Mouse (Mus musculus): Measurements from ENCODE around the gene Ifna11. TPM values are rescaled to one million over a fixed set of nuclear protein-coding genes. Genes with fewer than 3 reads are reported as not detected.
A peak's percentile ranks its signal among the peaks of the same experiment; 100 is the strongest.

Ifna11 gene
- polyA plus RNA-seq, 1 experiment = not detected

- no peaks in the 10 kb centered on the region for H3K9me3 ChIP-seq (replicated peaks; ENCODE audit: control insufficient read depth, insufficient read depth, low read length, poor library complexity, severe bottlenecking)
- no peaks in the 10 kb centered on the region for H3K27me3 ChIP-seq (ENCODE audit: control insufficient read depth, insufficient read depth, low read length, poor library complexity, severe bottlenecking)
- H3K4me3 ChIP-seq (ENCODE audit: low read depth, low read length) = no peak overlapping the region
- no peak overlapping the region for H3K9ac ChIP-seq (ENCODE audit: low read depth, poor library complexity, severe bottlenecking)
- no peaks in the 10 kb centered on the region for H3K4me1 ChIP-seq (ENCODE audit: control insufficient read depth, insufficient read depth, low read length)
- H3K36me3 ChIP-seq (ENCODE audit: control insufficient read depth, insufficient read depth, low read length, poor library complexity, severe bottlenecking) = no peaks in the 10 kb centered on the region
- H3K27ac ChIP-seq (ENCODE audit: insufficient read depth, low read length) = no peak overlapping the region
- TF ChIP-seq EP300 (IDR thresholded peaks at IDR 0.05; ENCODE audit: insufficient read depth, low read depth, low read length) = no peak
- no peak for TF ChIP-seq POLR2A (IDR thresholded peaks at IDR 0.05; ENCODE audit: insufficient read depth, low read length)
- TF ChIP-seq CTCF (IDR thresholded peaks at IDR 0.05; ENCODE audit: low read depth, low read length) = no peak
Observed at GRCm38 (mm10) chr4:88863309-88863708, 43.5 kb downstream of the Ifna11 start.

GRCm38 (mm10) chr4:88864599-88864998 is 44.8 kb downstream of the Ifna11 start:
- no peak overlapping the region for H3K9ac ChIP-seq (ENCODE audit: low read depth, poor library complexity, severe bottlenecking)
- no peaks in the 10 kb centered on the region for H3K36me3 ChIP-seq (ENCODE audit: control insufficient read depth, insufficient read depth, low read length, poor library complexity, severe bottlenecking)
- H3K27me3 ChIP-seq (ENCODE audit: control insufficient read depth, insufficient read depth, low read length, poor library complexity, severe bottlenecking) = no peaks in the 10 kb centered on the region
- no peaks in the 10 kb centered on the region for H3K4me1 ChIP-seq (ENCODE audit: control insufficient read depth, insufficient read depth, low read length)
- H3K4me3 ChIP-seq (ENCODE audit: low read depth, low read length) = no peak overlapping the region
- H3K9me3 ChIP-seq (replicated peaks; ENCODE audit: control insufficient read depth, insufficient read depth, low read length, poor library complexity, severe bottlenecking) = no peaks in the 10 kb centered on the region
- no peak overlapping the region for H3K27ac ChIP-seq (ENCODE audit: insufficient read depth, low read length)
- no peak for TF ChIP-seq EP300 (IDR thresholded peaks at IDR 0.05; ENCODE audit: insufficient read depth, low read depth, low read length)
- TF ChIP-seq CTCF (IDR thresholded peaks at IDR 0.05; ENCODE audit: low read depth, low read length) = no peak
- no peak for TF ChIP-seq POLR2A (IDR thresholded peaks at IDR 0.05; ENCODE audit: insufficient read depth, low read length)

GRCm38 (mm10) chr4:88865011-88865569 is 45.3 kb downstream of the Ifna11 start:
- no peaks in the 10 kb centered on the region for H3K27me3 ChIP-seq (ENCODE audit: control insufficient read depth, insufficient read depth, low read length, poor library complexity, severe bottlenecking)
- no peak for TF ChIP-seq EP300 (IDR thresholded peaks at IDR 0.05; ENCODE audit: insufficient read depth, low read depth, low read length)
- TF ChIP-seq CTCF (IDR thresholded peaks at IDR 0.05; ENCODE audit: low read depth, low read length) = no peak
- TF ChIP-seq POLR2A (IDR thresholded peaks at IDR 0.05; ENCODE audit: insufficient read depth, low read length) = no peak
- H3K36me3 ChIP-seq (ENCODE audit: control insufficient read depth, insufficient read depth, low read length, poor library complexity, severe bottlenecking) = no peaks in the 10 kb centered on the region
- no peaks in the 10 kb centered on the region for H3K9me3 ChIP-seq (replicated peaks; ENCODE audit: control insufficient read depth, insufficient read depth, low read length, poor library complexity, severe bottlenecking)
- no peak overlapping the region for H3K4me3 ChIP-seq (ENCODE audit: low read depth, low read length)
- H3K27ac ChIP-seq (ENCODE audit: insufficient read depth, low read length) = no peak overlapping the region
- no peaks in the 10 kb centered on the region for H3K4me1 ChIP-seq (ENCODE audit: control insufficient read depth, insufficient read depth, low read length)
- H3K9ac ChIP-seq (ENCODE audit: low read depth, poor library complexity, severe bottlenecking) = no peak overlapping the region

- no peak overlapping the region for H3K27ac ChIP-seq (ENCODE audit: insufficient read depth, low read length)
- no peak for TF ChIP-seq EP300 (IDR thresholded peaks at IDR 0.05; ENCODE audit: insufficient read depth, low read depth, low read length)
- peak; percentile 97 for TF ChIP-seq CTCF (IDR thresholded peaks at IDR 0.05; ENCODE audit: low read depth, low read length)
- no peak for TF ChIP-seq POLR2A (IDR thresholded peaks at IDR 0.05; ENCODE audit: insufficient read depth, low read length)
- no peaks in the 10 kb centered on the region for H3K36me3 ChIP-seq (ENCODE audit: control insufficient read depth, insufficient read depth, low read length, poor library complexity, severe bottlenecking)
- no peaks in the 10 kb centered on the region for H3K4me1 ChIP-seq (ENCODE audit: control insufficient read depth, insufficient read depth, low read length)
- H3K27me3 ChIP-seq (ENCODE audit: control insufficient read depth, insufficient read depth, low read length, poor library complexity, severe bottlenecking) = no peaks in the 10 kb centered on the region
- H3K4me3 ChIP-seq (ENCODE audit: low read depth, low read length) = no peak overlapping the region
- H3K9ac ChIP-seq (ENCODE audit: low read depth, poor library complexity, severe bottlenecking) = no peak overlapping the region
- no peaks in the 10 kb centered on the region for H3K9me3 ChIP-seq (replicated peaks; ENCODE audit: control insufficient read depth, insufficient read depth, low read length, poor library complexity, severe bottlenecking)
Observed at GRCm38 (mm10) chr4:88867366-88867925, 47.7 kb downstream of the Ifna11 start.

DNA sequence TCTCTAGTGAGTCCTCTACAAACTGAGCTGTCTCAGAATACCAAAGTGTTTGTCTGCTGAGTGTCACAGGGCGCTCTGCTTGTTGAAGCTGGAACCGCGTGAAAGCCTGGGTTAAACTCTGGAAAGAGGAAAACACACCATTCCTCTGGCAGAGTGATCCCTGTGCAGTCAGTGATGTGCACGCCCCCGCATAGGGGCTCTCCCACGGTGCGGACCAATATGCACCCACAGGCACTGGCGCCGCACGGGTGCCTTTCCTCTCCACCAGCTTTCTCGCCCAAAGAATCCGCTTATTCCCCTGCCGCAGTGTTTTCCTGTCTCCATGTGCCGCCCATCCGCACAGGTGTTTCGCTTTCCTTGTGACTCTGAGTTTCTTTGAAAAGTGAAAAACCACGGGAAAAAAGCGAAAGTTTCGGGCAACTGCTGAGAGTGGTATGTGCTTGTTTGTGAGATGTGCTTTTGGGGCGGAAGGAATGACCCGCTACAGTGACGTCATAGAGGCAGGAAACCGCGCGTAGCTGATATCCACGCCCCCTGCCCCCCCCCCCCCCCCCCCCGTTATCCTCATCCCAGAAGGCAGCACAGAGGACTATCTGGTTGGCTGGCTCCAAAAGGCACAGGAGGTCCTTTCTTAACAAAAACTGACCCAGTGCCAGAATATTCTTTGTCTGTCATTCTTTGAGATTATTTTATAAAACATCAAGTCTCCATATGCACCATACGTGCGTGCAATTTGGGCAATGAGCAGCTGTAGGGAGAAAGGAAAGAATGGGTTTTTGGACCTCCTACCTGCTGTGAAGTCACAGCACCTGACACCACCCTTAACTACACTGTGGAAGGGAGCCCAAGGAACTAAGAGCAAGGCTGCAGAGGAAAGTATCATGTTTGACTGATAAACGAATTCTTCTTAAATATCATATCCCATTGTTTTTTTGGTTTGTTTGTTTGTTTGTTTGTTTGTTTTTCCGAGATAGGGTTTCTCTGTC is 48.5 kb downstream of the Ifna11 start:
- Histone ChIP-seq H3K27me3 (ENCODE audit: control insufficient read depth, insufficient read depth, low read length, poor library complexity, severe bottlenecking) (no peaks in the 10 kb centered on the region), H3K36me3 (ENCODE audit: control insufficient read depth, insufficient read depth, low read length, poor library complexity, severe bottlenecking) (no peaks in the 10 kb centered on the region), H3K4me3 (ENCODE audit: low read depth, low read length) (peak overlapping the region; percentile 85), H3K27ac (ENCODE audit: insufficient read depth, low read length) (no peak overlapping the region), H3K4me1 (ENCODE audit: control insufficient read depth, insufficient read depth, low read length) (no peaks in the 10 kb centered on the region), H3K9me3 (replicated peaks; ENCODE audit: control insufficient read depth, insufficient read depth, low read length, poor library complexity, severe bottlenecking) (no peaks in the 10 kb centered on the region), H3K9ac (ENCODE audit: low read depth, poor library complexity, severe bottlenecking) (peak overlapping the region; percentile 63)
- TF ChIP-seq EP300 (IDR thresholded peaks at IDR 0.05; ENCODE audit: insufficient read depth, low read depth, low read length) (no peak), CTCF (IDR thresholded peaks at IDR 0.05; ENCODE audit: low read depth, low read length) (no peak), POLR2A (IDR thresholded peaks at IDR 0.05; ENCODE audit: insufficient read depth, low read length) (no peak)

Other genes with a start within 250 kb of the Ifna11 start
- gene Ifna14, start 248.2 kb upstream of the Ifna11 start, polyA plus RNA-seq (2011; ENCODE audit: insufficient read depth, insufficient read length, low read depth, missing spikeins) = not detected in 2 replicates
- not detected in 2 replicates for gene Ifna9, start 227.6 kb upstream of the Ifna11 start, polyA plus RNA-seq (2011; ENCODE audit: insufficient read depth, insufficient read length, low read depth, missing spikeins)
- gene Ifna12, start 216.6 kb upstream of the Ifna11 start, polyA plus RNA-seq (2011; ENCODE audit: insufficient read depth, insufficient read length, low read depth, missing spikeins) = not detected in 2 replicates
- not detected in 2 replicates for gene C87499, start 185.5 kb upstream of the Ifna11 start, polyA plus RNA-seq (2011; ENCODE audit: insufficient read depth, insufficient read length, low read depth, missing spikeins)
- not detected in 2 replicates for gene Ifna13, start 175.5 kb upstream of the Ifna11 start, polyA plus RNA-seq (2011; ENCODE audit: insufficient read depth, insufficient read length, low read depth, missing spikeins)
- not detected in 2 replicates for gene Ifna16, start 143.0 kb upstream of the Ifna11 start, polyA plus RNA-seq (2011; ENCODE audit: insufficient read depth, insufficient read length, low read depth, missing spikeins)
- gene Ifna2, start 136.0 kb upstream of the Ifna11 start, polyA plus RNA-seq (2011; ENCODE audit: insufficient read depth, insufficient read length, low read depth, missing spikeins) = not detected in 2 replicates
- not detected in 2 replicates for gene Ifnab, start 128.6 kb upstream of the Ifna11 start, polyA plus RNA-seq (2011; ENCODE audit: insufficient read depth, insufficient read length, low read depth, missing spikeins)
- not detected in 2 replicates for gene Gm26566, start 98.2 kb upstream of the Ifna11 start, polyA plus RNA-seq (2011; ENCODE audit: insufficient read depth, insufficient read length, low read depth, missing spikeins)
- gene Klhl9, start 97.5 kb upstream of the Ifna11 start, polyA plus RNA-seq (2011; ENCODE audit: insufficient read depth, insufficient read length, low read depth, missing spikeins) = 79.5 and 83.1 TPM in 2 replicates
- not detected in 2 replicates for gene Gm13271, start 65.1 kb upstream of the Ifna11 start, polyA plus RNA-seq (2011; ENCODE audit: insufficient read depth, insufficient read length, low read depth, missing spikeins)
- not detected in 2 replicates for gene Gm13283, start 59.8 kb upstream of the Ifna11 start, polyA plus RNA-seq (2011; ENCODE audit: insufficient read depth, insufficient read length, low read depth, missing spikeins)
- gene Gm13290, start 46.1 kb upstream of the Ifna11 start, polyA plus RNA-seq (2011; ENCODE audit: insufficient read depth, insufficient read length, low read depth, missing spikeins) = not detected in 2 replicates
- gene Gm13289, start 43.0 kb upstream of the Ifna11 start, polyA plus RNA-seq (2011; ENCODE audit: insufficient read depth, insufficient read length, low read depth, missing spikeins) = not detected in 2 replicates
- gene Gm13272, start 40.1 kb upstream of the Ifna11 start, polyA plus RNA-seq (2011; ENCODE audit: insufficient read depth, insufficient read length, low read depth, missing spikeins) = not detected in 2 replicates
- gene Ifnz, start 37.8 kb upstream of the Ifna11 start, polyA plus RNA-seq (2011; ENCODE audit: insufficient read depth, insufficient read length, low read depth, missing spikeins) = not detected in 2 replicates
- gene Gm13276, start 34.2 kb upstream of the Ifna11 start, polyA plus RNA-seq (2011; ENCODE audit: insufficient read depth, insufficient read length, low read depth, missing spikeins) = not detected in 2 replicates
- not detected in 2 replicates for gene Gm13277, start 31.3 kb upstream of the Ifna11 start, polyA plus RNA-seq (2011; ENCODE audit: insufficient read depth, insufficient read length, low read depth, missing spikeins)
- not detected in 2 replicates for gene Gm13278, start 28.4 kb upstream of the Ifna11 start, polyA plus RNA-seq (2011; ENCODE audit: insufficient read depth, insufficient read length, low read depth, missing spikeins)
- gene Gm13275, start 25.5 kb upstream of the Ifna11 start, polyA plus RNA-seq (2011; ENCODE audit: insufficient read depth, insufficient read length, low read depth, missing spikeins) = not detected in 2 replicates
- gene Gm13279, start 22.6 kb upstream of the Ifna11 start, polyA plus RNA-seq (2011; ENCODE audit: insufficient read depth, insufficient read length, low read depth, missing spikeins) = not detected in 2 replicates
- gene Gm13285, start 20.3 kb upstream of the Ifna11 start, polyA plus RNA-seq (2011; ENCODE audit: insufficient read depth, insufficient read length, low read depth, missing spikeins) = not detected in 2 replicates
- gene Gm13287, start 16.7 kb upstream of the Ifna11 start, polyA plus RNA-seq (2011; ENCODE audit: insufficient read depth, insufficient read length, low read depth, missing spikeins) = not detected in 2 replicates
- not detected in 2 replicates for gene Gm13288, start 14.4 kb upstream of the Ifna11 start, polyA plus RNA-seq (2011; ENCODE audit: insufficient read depth, insufficient read length, low read depth, missing spikeins)
- gene Ifna7, start 3.7 kb upstream of the Ifna11 start, polyA plus RNA-seq (2011; ENCODE audit: insufficient read depth, insufficient read length, low read depth, missing spikeins) = not detected in 2 replicates
- gene Ifna6, start 7.5 kb downstream of the Ifna11 start, polyA plus RNA-seq (2011; ENCODE audit: insufficient read depth, insufficient read length, low read depth, missing spikeins) = not detected in 2 replicates
- not detected in 2 replicates for gene Ifna5, start 15.6 kb downstream of the Ifna11 start, polyA plus RNA-seq (2011; ENCODE audit: insufficient read depth, insufficient read length, low read depth, missing spikeins)
- gene Ifna4, start 21.9 kb downstream of the Ifna11 start, polyA plus RNA-seq (2011; ENCODE audit: insufficient read depth, insufficient read length, low read depth, missing spikeins) = not detected in 2 replicates
- gene Ifna1, start 30.1 kb downstream of the Ifna11 start, polyA plus RNA-seq (2011; ENCODE audit: insufficient read depth, insufficient read length, low read depth, missing spikeins) = not detected in 2 replicates
- gene Ifne, start 60.2 kb downstream of the Ifna11 start, polyA plus RNA-seq (2011; ENCODE audit: insufficient read depth, insufficient read length, low read depth, missing spikeins) = not detected in 2 replicates

Measured in ES-Bruce4 (cell line).